Mouse (Mus musculus): ENCODE measurements around the gene Gm9780. TPM values are rescaled to one million over a fixed set of nuclear protein-coding genes. Genes with fewer than 3 reads are reported as not detected.
"Not testable (repeated sequence)": the region's sequence is repeated elsewhere in the genome, so short reads cannot be mapped to it uniquely, and the experiment has no call there.

Gene Gm9780
- polyA plus RNA-seq (2012; rRNA removed): 3.7 and 6.9 TPM in 2 replicates

- H3K4me3 ChIP-seq (ENCODE audit: insufficient read depth, low read length); H3K4me1 ChIP-seq (ENCODE audit: control insufficient read depth, insufficient read depth, low read length); H3K27ac ChIP-seq (ENCODE audit: insufficient read depth, low read length): not testable (repeated sequence)
Measured at GRCm38 (mm10) chr14:26042611-26043010, at the start of gene Gm9780. Gene Gm9780, minus strand, starts transcription at chr14:26042711.

GRCm38 (mm10) chr14:26081997-26082396, 39.5 kb upstream of the Gm9780 start, which contains the start of gene Cphx3:
Gene Cphx3, plus strand, starts transcription at chr14:26082297.
- H3K4me3 ChIP-seq (ENCODE audit: insufficient read depth, low read length); H3K4me1 ChIP-seq (ENCODE audit: control insufficient read depth, insufficient read depth, low read length); H3K27ac ChIP-seq (ENCODE audit: insufficient read depth, low read length): not testable (repeated sequence)

- not testable (repeated sequence) for H3K4me3 ChIP-seq (ENCODE audit: insufficient read depth, low read length); H3K27ac ChIP-seq (ENCODE audit: insufficient read depth, low read length); H3K4me1 ChIP-seq (ENCODE audit: control insufficient read depth, insufficient read depth, low read length)
Measured at GRCm38 (mm10) chr14:26081216-26081615, 38.7 kb upstream of the Gm9780 start, which contains the start of gene Cphx2. Gene Cphx2, plus strand, starts transcription at chr14:26081516.

GRCm38 (mm10) chr14:26076620-26077390, 34.3 kb upstream of the Gm9780 start:
- H3K4me1 ChIP-seq (ENCODE audit: control insufficient read depth, insufficient read depth, low read length); H3K4me3 ChIP-seq (ENCODE audit: insufficient read depth, low read length); H3K27ac ChIP-seq (ENCODE audit: insufficient read depth, low read length): not testable (repeated sequence)

GRCm38 (mm10) chr14:26067325-26067633, 24.8 kb upstream of the Gm9780 start, which contains the start of gene Tmem254c:
Gene Tmem254c, minus strand, starts transcription at chr14:26067355.
- not testable (repeated sequence) for H3K4me3 ChIP-seq (ENCODE audit: insufficient read depth, low read length); H3K4me1 ChIP-seq (ENCODE audit: control insufficient read depth, insufficient read depth, low read length); H3K27ac ChIP-seq (ENCODE audit: insufficient read depth, low read length)

- not testable (repeated sequence) for H3K4me3 ChIP-seq (ENCODE audit: insufficient read depth, low read length); H3K27ac ChIP-seq (ENCODE audit: insufficient read depth, low read length); H3K4me1 ChIP-seq (ENCODE audit: control insufficient read depth, insufficient read depth, low read length)
Measured at GRCm38 (mm10) chr14:26066574-26067324, 24.2 kb upstream of the Gm9780 start.

- not testable (repeated sequence) for H3K4me3 ChIP-seq (ENCODE audit: insufficient read depth, low read length); H3K27ac ChIP-seq (ENCODE audit: insufficient read depth, low read length); H3K4me1 ChIP-seq (ENCODE audit: control insufficient read depth, insufficient read depth, low read length)
Measured at GRCm38 (mm10) chr14:26059362-26059761, 16.9 kb upstream of the Gm9780 start.

- not testable (repeated sequence) for H3K27ac ChIP-seq (ENCODE audit: insufficient read depth, low read length); H3K4me1 ChIP-seq (ENCODE audit: control insufficient read depth, insufficient read depth, low read length); H3K4me3 ChIP-seq (ENCODE audit: insufficient read depth, low read length)
Measured at GRCm38 (mm10) chr14:26058184-26058583, 15.7 kb upstream of the Gm9780 start.

GRCm38 (mm10) chr14:26048767-26049166, 6.3 kb upstream of the Gm9780 start:
- not testable (repeated sequence) for H3K27ac ChIP-seq (ENCODE audit: insufficient read depth, low read length); H3K4me1 ChIP-seq (ENCODE audit: control insufficient read depth, insufficient read depth, low read length); H3K4me3 ChIP-seq (ENCODE audit: insufficient read depth, low read length)

GRCm38 (mm10) chr14:26047026-26047425, 4.5 kb upstream of the Gm9780 start:
- H3K4me3 ChIP-seq (ENCODE audit: insufficient read depth, low read length); H3K27ac ChIP-seq (ENCODE audit: insufficient read depth, low read length); H3K4me1 ChIP-seq (ENCODE audit: control insufficient read depth, insufficient read depth, low read length): not testable (repeated sequence)

GRCm38 (mm10) chr14:26045007-26045406, 2.5 kb upstream of the Gm9780 start:
- not testable (repeated sequence) for H3K4me1 ChIP-seq (ENCODE audit: control insufficient read depth, insufficient read depth, low read length); H3K27ac ChIP-seq (ENCODE audit: insufficient read depth, low read length); H3K4me3 ChIP-seq (ENCODE audit: insufficient read depth, low read length)

GRCm38 (mm10) chr14:26035439-26035838, 7.1 kb downstream of the Gm9780 start:
- not testable (repeated sequence) for H3K27ac ChIP-seq (ENCODE audit: insufficient read depth, low read length); H3K4me3 ChIP-seq (ENCODE audit: insufficient read depth, low read length); H3K4me1 ChIP-seq (ENCODE audit: control insufficient read depth, insufficient read depth, low read length)

GRCm38 (mm10) chr14:26034364-26034763, 8.1 kb downstream of the Gm9780 start:
- H3K4me3 ChIP-seq (ENCODE audit: insufficient read depth, low read length); H3K4me1 ChIP-seq (ENCODE audit: control insufficient read depth, insufficient read depth, low read length); H3K27ac ChIP-seq (ENCODE audit: insufficient read depth, low read length): not testable (repeated sequence)

- H3K27ac ChIP-seq (ENCODE audit: insufficient read depth, low read length); H3K4me1 ChIP-seq (ENCODE audit: control insufficient read depth, insufficient read depth, low read length): not testable (repeated sequence)
Measured at GRCm38 (mm10) chr14:26025653-26026052, 16.9 kb downstream of the Gm9780 start.

GRCm38 (mm10) chr14:26022831-26023230, 19.7 kb downstream of the Gm9780 start:
- not testable (repeated sequence) for H3K27ac ChIP-seq (ENCODE audit: insufficient read depth, low read length); H3K4me3 ChIP-seq (ENCODE audit: insufficient read depth, low read length); H3K4me1 ChIP-seq (ENCODE audit: control insufficient read depth, insufficient read depth, low read length)

More at GRCm38 (mm10) chr14:26025653-26026052, 16.9 kb downstream of the Gm9780 start:
- not testable (repeated sequence) for H3K4me3 ChIP-seq (ENCODE audit: insufficient read depth, low read length)

- H3K4me1 ChIP-seq (ENCODE audit: control insufficient read depth, insufficient read depth, low read length); H3K4me3 ChIP-seq (ENCODE audit: insufficient read depth, low read length); H3K27ac ChIP-seq (ENCODE audit: insufficient read depth, low read length): not testable (repeated sequence)
Measured at GRCm38 (mm10) chr14:26021555-26021954, 21.0 kb downstream of the Gm9780 start.
